Mouse (Mus musculus): ENCODE measurements around the gene Ppp1r9a. TPM values are rescaled to one million over a fixed set of nuclear protein-coding genes. Genes with fewer than 3 reads are reported as not detected.
A peak's percentile ranks its signal among the peaks of the same experiment; 100 is the strongest.
"Not testable (repeated sequence)": the region's sequence is repeated elsewhere in the genome, so short reads cannot be mapped to it uniquely, and the experiment has no call there.

Gene Ppp1r9a
- 15.3 and 16.3 TPM in 2 replicates for polyA plus RNA-seq (2015; fragmentation: Nextera tagmentation; extraction: Ambion mirVana)

DNA sequence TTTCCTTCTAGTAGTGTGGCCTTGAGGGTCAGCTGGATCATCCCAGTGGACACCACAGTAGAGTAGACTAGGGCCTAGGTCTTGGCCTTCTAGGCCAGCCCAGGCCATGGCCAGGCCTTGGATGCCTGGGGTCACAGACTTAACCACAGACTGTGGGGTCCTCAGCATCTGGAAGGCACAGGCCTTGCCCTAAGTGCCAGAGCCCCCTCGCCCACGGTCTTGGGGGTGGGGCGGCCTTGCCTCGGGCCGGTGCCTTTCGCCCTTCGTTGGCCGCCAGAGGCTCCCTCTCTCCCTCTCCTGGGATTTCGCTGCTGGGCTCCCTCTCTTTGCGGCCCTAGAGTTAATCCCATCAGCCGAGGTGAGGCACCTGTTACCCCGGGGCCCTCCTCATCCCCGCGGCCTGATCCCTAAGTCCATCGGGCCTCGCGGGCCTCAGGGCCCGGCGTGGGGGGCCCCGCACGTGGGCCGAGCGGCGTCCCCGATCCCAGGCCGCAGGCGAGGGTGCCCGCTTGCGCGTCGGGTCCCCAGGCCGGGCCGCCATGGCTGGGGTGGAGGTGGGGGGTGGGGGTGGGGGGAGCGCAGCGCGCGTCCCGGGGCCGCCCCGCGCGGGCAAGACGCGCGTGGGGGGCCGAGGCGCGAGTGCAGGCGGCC is at the start of gene Ppp1r9a:
Gene Ppp1r9a (plus strand): TSS at position 244 of the 651 bp plus-strand sequence.
- under 1% methylated on average over 42 of the region's 49 CpGs for WGBS
- Histone ChIP-seq H3K9ac (peak within 1 kb of the TSS; percentile 80), H3K36me3 (no peaks in the 10 kb centered on the region), H3K9me3 (no peaks in the 10 kb centered on the region), H3K4me2 (peak within 1 kb of the TSS; percentile 88), H3K4me1 (peaks cover 12% of the 10 kb centered on the region), H3K27me3 (no peaks in the 10 kb centered on the region), H3K27ac (peak within 1 kb of the TSS; percentile 88), H3K4me3 (peak within 1 kb of the TSS; percentile 74)
- ATAC-seq (ENCODE audit: insufficient number of reproducible peaks, low FRiP score, low TSS enrichment, low read depth): 0 out of 2 replicates have a peak, but pooled peaks have one; percentile 21

DNA sequence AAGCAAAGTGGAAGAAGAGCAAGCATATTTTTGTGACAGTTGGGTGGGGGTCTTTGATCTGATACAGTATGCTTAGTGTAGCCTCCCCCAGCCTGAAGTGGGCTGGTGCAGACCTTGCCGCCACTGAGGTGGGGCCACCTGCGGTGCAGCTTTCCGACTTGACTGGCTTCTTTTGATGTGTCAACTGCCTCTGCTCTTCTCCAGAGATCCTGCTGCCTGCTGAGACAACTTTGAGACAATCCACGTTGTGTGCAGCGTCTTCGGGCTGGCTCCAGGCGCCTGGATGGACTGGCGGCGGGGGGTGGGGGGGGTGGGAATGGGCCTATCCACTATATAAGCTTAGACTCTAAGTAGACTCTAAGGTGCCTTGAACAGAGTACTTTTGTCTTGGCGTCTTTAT is 47.5 kb upstream of the Ppp1r9a start:
- Histone ChIP-seq H3K27ac (no peak overlapping the region), H3K4me3 (no peak overlapping the region), H3K4me1 (no peaks in the 10 kb centered on the region), H3K9ac (no peak overlapping the region), H3K36me3 (no peaks in the 10 kb centered on the region), H3K9me3 (no peaks in the 10 kb centered on the region), H3K4me2 (no peak overlapping the region), H3K27me3 (no peaks in the 10 kb centered on the region)
- no peak for ATAC-seq (ENCODE audit: insufficient number of reproducible peaks, low FRiP score, low TSS enrichment, low read depth)
- 76% methylated on average over 10 of the region's 10 CpGs for WGBS

DNA sequence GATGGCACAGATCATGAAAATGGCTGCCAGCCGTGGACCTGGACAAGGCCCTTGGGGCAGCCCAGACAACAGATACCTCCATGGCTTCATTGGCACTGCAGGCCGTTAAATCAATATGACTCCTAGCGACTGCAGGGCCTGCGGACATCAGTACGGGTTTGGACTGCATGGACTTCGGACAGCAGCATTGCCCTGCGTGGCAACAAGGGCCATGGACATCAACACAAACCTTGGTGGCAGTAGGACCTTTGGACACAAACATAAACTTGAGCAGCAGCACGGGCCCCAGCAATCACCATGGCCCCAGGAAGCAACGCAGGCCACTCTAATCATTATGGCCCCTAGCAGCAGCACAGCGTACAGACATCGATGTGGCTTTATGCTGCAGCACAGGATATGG is 45.8 kb upstream of the Ppp1r9a start:
- Histone ChIP-seq H3K4me2 (no peak overlapping the region), H3K27me3 (no peaks in the 10 kb centered on the region), H3K9ac (no peak overlapping the region), H3K4me3 (no peak overlapping the region), H3K36me3 (no peaks in the 10 kb centered on the region), H3K9me3 (no peaks in the 10 kb centered on the region), H3K27ac (no peak overlapping the region), H3K4me1 (no peaks in the 10 kb centered on the region)
- WGBS: 92% methylated on average over 11 of the region's 11 CpGs
- ATAC-seq (ENCODE audit: insufficient number of reproducible peaks, low FRiP score, low TSS enrichment, low read depth): no peak

DNA sequence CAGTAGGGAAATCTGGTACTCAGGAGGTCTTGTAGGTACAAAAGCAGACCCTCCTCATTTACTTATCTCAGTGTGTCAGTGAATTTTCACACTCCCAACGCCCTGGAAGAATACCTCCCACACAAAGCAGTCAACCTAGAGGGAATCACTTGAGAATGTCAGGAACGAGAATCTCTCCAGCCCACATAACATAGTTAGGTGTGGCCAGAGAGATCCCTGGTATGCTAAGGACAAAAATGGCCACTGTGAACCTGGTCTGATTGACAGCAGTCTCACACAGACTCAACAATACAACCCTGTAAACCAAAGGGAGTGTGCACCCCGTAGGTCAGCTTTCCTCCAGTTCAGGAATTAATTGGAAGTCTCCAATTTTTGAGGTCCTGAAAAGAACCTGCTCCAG is 18.4 kb upstream of the Ppp1r9a start:
- no peak overlapping the region for H3K4me2 ChIP-seq

DNA sequence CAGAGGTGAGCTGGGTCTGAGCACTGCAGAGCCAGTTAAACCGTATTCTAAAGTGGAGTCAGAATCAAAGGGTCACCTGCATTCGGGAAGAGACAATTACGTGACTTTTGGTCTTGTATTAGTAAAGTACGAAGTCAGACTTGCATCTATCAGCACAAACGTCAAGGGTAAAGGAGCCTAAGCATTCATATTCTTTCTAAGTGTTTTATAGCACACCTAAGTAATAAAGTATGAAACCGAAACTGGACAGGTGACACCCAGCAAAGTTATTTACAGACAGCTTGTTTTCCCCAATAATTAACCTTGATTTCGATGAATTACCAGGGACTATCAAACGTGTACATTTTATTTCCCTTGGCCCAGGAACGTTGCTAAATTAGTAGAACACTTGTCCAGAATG is 13.2 kb upstream of the Ppp1r9a start:
- WGBS: 72% methylated on average over 9 of the region's 9 CpGs
- Histone ChIP-seq H3K4me1 (no peaks in the 10 kb centered on the region), H3K4me3 (no peak overlapping the region), H3K36me3 (no peaks in the 10 kb centered on the region), H3K4me2 (no peak overlapping the region), H3K9me3 (no peaks in the 10 kb centered on the region), H3K27ac (no peak overlapping the region), H3K9ac (no peak overlapping the region), H3K27me3 (no peaks in the 10 kb centered on the region)
- ATAC-seq (ENCODE audit: insufficient number of reproducible peaks, low FRiP score, low TSS enrichment, low read depth): no peak

More for the DNA sequence above, 18.4 kb upstream of the Ppp1r9a start:
- Histone ChIP-seq H3K9me3 (no peaks in the 10 kb centered on the region), H3K27ac (no peak overlapping the region), H3K36me3 (no peaks in the 10 kb centered on the region), H3K4me1 (no peaks in the 10 kb centered on the region), H3K9ac (no peak overlapping the region), H3K27me3 (no peaks in the 10 kb centered on the region), H3K4me3 (no peak overlapping the region)
- WGBS: 66% methylated on average over 3 of the region's 3 CpGs
- no peak for ATAC-seq (ENCODE audit: insufficient number of reproducible peaks, low FRiP score, low TSS enrichment, low read depth)

DNA sequence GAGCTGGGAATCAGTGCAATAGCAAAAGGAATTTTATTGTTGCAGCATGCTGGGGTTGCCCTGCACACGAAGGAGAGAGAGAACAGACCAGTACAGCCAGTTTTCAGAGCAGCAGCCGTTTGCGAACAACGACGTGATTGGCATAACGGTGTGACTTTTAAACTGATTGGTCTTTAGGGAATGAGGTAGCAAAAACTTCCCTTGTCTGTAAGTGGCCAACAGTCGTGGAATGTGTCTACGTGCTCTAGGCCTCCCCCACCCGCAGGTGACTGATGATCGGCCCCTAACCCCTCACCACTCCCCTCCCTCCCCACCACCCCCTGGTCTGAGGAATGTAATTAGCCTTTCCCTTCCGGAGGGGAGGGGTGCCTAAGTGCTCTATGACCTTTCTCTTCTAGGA is 10.3 kb upstream of the Ppp1r9a start:
- Histone ChIP-seq H3K4me2 (no peak overlapping the region), H3K27me3 (no peaks in the 10 kb centered on the region), H3K27ac (no peak overlapping the region), H3K9me3 (no peaks in the 10 kb centered on the region), H3K4me3 (no peak overlapping the region), H3K36me3 (no peaks in the 10 kb centered on the region), H3K9ac (no peak overlapping the region), H3K4me1 (no peaks in the 10 kb centered on the region)
- 39% methylated on average over 11 of the region's 11 CpGs for WGBS
- no peak for ATAC-seq (ENCODE audit: insufficient number of reproducible peaks, low FRiP score, low TSS enrichment, low read depth)

DNA sequence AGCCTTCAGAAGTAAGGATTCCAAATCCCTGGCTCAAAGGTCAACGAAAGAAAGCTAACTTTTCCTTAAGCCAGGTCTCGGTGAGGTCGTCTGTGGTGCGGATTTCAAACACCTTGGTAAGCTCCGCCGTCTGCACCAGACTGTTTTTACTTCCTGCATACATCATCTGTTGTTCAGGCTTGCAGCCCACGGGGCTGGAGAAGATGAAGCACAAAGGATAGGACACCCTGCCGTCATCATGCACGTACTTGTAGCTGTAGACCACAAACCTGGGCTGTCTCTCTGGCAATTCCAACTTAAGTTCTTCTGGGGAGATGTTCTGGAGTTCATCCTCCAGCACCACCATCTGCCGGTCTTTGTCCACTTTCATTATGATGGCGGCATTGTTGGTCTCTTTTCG is 9.4 kb upstream of the Ppp1r9a start:
- not testable (repeated sequence) for ATAC-seq (ENCODE audit: insufficient number of reproducible peaks, low FRiP score, low TSS enrichment, low read depth); H3K36me3 ChIP-seq; H3K4me1 ChIP-seq; H3K9me3 ChIP-seq; H3K27ac ChIP-seq; H3K4me3 ChIP-seq; H3K4me2 ChIP-seq; H3K9ac ChIP-seq; H3K27me3 ChIP-seq
- 61% methylated on average over 12 of the region's 12 CpGs for WGBS

DNA sequence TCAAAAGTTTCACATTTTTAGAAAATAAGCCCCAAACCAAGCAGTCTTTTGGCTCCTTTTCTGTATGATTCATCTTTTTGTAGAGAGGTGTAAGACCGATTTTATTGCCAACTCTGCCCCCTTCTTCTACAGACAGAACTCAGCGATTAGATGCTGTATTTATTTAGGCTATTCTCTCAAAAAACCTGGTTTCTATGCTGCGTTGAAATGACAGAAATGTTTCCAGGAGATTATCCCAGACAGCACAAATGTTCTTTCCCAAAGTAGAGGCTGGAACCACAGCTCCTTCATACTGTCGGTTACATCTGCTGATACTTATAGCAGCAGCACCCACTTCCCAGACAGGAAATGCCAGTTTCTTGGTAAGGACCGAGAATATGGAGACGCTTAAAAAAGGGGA is 2.8 kb upstream of the Ppp1r9a start:
- no peaks in the 10 kb centered on the region for H3K36me3 ChIP-seq
- no peaks in the 10 kb centered on the region for H3K27me3 ChIP-seq
- WGBS: 65% methylated on average over 6 of the region's 6 CpGs

DNA sequence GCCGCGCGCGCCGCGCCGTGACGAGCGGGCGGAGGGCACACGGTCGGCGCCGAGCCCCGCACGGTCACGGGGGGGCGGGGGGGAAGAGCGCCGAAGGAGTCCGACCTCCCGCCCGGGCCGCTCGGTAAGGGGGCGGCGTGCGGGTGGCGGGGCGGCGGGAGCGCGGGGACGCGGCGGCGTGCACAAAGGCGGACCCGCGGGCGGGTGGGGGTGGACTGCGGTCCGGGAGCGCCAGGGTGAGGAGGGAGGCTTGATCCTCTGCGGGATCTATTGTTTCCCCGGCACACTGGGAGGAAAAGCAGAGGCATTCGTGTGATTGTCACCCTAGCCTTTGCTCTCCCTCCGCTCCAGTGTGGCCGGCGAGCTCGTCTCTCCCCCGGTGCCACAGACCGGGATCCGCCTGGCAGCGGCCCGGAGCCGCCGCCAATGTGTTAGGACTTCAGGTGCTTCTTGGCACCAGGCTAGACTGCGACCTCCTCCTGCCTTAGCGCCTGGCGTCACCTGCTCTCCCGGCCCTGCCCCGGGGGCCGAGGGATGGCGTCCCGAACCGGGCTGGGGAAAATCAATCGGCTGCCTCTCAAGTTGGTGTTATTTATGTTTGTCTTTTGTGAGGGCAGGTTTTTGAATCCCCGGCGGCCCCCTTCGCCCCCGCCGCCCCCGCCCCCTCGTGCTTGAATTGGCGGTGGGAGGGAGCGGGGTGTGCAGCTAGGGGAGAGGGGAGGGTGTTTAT is 773 bp downstream of the Ppp1r9a start:
- Histone ChIP-seq H3K27ac (peak overlapping the region; percentile 88), H3K4me1 (peaks cover 12% of the 10 kb centered on the region), H3K9ac (peak overlapping the region; percentile 80), H3K4me3 (peak overlapping the region; percentile 74), H3K27me3 (no peaks in the 10 kb centered on the region), H3K4me2 (peak overlapping the region; percentile 88), H3K36me3 (no peaks in the 10 kb centered on the region), H3K9me3 (no peaks in the 10 kb centered on the region)
- under 1% methylated on average over 43 of the region's 77 CpGs for WGBS
- peak; percentile 73 for ATAC-seq (ENCODE audit: insufficient number of reproducible peaks, low FRiP score, low TSS enrichment, low read depth)

More for the DNA sequence above, 2.8 kb upstream of the Ppp1r9a start:
- H3K4me3 ChIP-seq: no peak overlapping the region
- ATAC-seq (ENCODE audit: insufficient number of reproducible peaks, low FRiP score, low TSS enrichment, low read depth): no peak
- no peak overlapping the region for H3K27ac ChIP-seq
- H3K4me2 ChIP-seq: no peak overlapping the region
- peaks cover 12% of the 10 kb centered on the region for H3K4me1 ChIP-seq
- H3K9me3 ChIP-seq: no peaks in the 10 kb centered on the region
- no peak overlapping the region for H3K9ac ChIP-seq

DNA sequence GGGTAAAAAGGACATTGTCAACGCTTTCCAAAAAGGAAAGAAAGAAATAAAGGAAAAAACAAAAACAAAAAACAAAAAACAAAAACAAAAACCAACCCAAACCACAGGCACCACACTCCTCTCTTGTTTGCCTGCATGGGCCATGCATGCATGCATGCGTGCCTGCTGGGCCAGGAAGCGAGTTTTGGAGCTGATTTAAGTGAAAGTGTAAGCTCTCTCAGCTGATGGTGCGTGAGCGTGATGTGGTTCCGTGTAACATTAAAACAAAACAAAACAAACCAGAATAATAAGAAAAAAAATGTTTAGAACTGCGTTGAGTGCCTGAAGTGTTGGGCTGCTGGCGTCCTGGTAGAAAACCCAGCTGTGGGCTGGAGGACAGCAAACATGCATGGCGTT is 1.3 kb downstream of the Ppp1r9a start:
- Histone ChIP-seq H3K4me2 (peak overlapping the region; percentile 88), H3K4me3 (peak overlapping the region; percentile 74), H3K27me3 (no peaks in the 10 kb centered on the region), H3K9ac (peak overlapping the region; percentile 80; the same call in 1 of the 2 replicates), H3K9me3 (no peaks in the 10 kb centered on the region), H3K36me3 (no peaks in the 10 kb centered on the region), H3K27ac (peak overlapping the region; percentile 88), H3K4me1 (peaks cover 12% of the 10 kb centered on the region)
- 5% methylated on average over 9 of the region's 9 CpGs for WGBS
- no peak for ATAC-seq (ENCODE audit: insufficient number of reproducible peaks, low FRiP score, low TSS enrichment, low read depth)

DNA sequence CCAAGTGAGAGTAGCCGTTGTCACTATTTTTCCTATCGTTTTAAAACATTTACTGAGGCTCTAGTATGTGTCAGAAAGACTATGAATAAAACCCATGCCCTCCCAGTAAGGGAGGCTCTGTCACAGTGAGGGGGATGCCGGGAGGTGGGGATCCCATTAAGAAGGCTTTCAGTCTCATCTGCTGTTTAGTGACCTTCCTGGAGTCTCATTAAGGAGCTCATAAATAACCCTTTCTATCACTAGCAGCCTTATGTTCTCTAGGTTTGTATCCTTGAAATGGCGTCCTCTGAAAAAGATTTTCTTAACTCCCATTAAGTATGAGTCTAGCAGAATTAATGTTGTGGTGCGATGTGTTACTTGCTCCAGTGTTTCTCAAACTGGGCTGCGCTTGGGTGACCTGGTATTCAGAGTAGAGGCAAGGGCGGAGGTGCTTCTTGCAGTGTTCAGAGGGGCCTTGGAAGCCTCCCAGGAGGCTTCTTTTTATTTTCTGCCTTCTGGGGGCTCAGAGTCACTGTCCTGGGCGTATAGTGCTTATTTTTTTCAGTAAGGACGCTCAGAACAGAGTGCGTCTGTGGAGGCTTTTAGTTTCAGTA is 7.4 kb downstream of the Ppp1r9a start:
- H3K4me2 ChIP-seq: no peak overlapping the region
- no peak overlapping the region for H3K9ac ChIP-seq
- no peak overlapping the region for H3K27ac ChIP-seq
- no peaks in the 10 kb centered on the region for H3K27me3 ChIP-seq
- H3K4me1 ChIP-seq: no peaks in the 10 kb centered on the region
- ATAC-seq (ENCODE audit: insufficient number of reproducible peaks, low FRiP score, low TSS enrichment, low read depth): no peak
- no peak overlapping the region for H3K4me3 ChIP-seq
- no peaks in the 10 kb centered on the region for H3K36me3 ChIP-seq
- 51% methylated on average over 10 of the region's 10 CpGs for WGBS
- no peaks in the 10 kb centered on the region for H3K9me3 ChIP-seq

DNA sequence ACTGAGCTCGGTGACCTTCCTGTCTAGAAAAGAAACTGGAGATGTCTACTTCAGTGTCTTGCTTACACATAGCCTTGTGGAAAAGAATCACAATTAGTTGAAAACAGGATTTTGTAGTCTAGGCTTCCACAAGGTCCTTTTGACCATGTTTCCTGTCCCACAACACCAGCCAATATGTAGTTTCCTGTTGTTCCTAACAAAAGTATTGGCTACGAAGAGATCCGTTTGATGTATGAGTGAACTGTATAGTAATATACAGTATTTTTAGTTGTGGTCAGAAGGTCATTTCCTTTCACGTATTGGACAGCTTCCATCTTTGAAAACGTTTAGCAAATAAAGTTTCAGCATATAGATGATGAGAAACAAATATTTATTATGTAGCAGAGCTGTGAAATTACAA is 15.8 kb downstream of the Ppp1r9a start:
- no peaks in the 10 kb centered on the region for H3K27me3 ChIP-seq
- ATAC-seq (ENCODE audit: insufficient number of reproducible peaks, low FRiP score, low TSS enrichment, low read depth): no peak
- no peak overlapping the region for H3K27ac ChIP-seq
- 75% methylated on average over 5 of the region's 5 CpGs for WGBS
- H3K4me3 ChIP-seq: no peak overlapping the region
- peaks cover 8% of the 10 kb centered on the region; the same call in 1 of the 2 replicates for H3K36me3 ChIP-seq
- no peak overlapping the region for H3K9ac ChIP-seq
- H3K4me2 ChIP-seq: no peak overlapping the region
- no peaks in the 10 kb centered on the region for H3K9me3 ChIP-seq
- H3K4me1 ChIP-seq: no peaks in the 10 kb centered on the region

Data from limb, embryonic 15.5 days (tissue).